Mouse (Mus musculus): ENCODE measurements around the gene Drc7. TPM values are rescaled to one million over a fixed set of nuclear protein-coding genes. Genes with fewer than 3 reads are reported as not detected.
"Not testable (repeated sequence)": the region's sequence is repeated elsewhere in the genome, so short reads cannot be mapped to it uniquely, and the experiment has no call there.

The Drc7 gene
- polyA plus RNA-seq, 2 experiments, result 0.15 to 0.21 TPM

DNA sequence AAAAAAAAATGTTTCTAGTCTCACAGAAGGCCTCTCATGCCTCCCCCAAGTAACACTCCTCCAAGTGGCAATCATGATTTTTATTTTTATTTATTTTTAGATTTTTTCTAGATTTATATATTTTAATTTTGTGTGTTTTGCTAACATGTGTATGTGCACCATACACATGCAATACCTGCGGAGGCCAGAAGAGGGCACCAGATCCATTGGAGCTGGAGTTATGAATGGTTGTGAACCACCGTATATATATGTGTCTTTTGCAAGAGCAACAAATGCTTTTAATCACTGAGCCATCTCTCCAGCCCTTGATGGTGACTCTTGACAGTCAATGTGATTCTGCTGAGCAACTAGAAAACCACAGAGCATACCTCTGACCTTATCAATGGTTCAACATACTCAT, 29.5 kb upstream of the Drc7 start:
- Histone ChIP-seq H3K9ac (replicated peaks) (no peak overlapping the region), H3K27ac (no peak overlapping the region), H3K4me2 (ENCODE audit: low read depth) (no peak overlapping the region), H3K36me3 (replicated peaks; ENCODE audit: control insufficient read depth, insufficient read depth, low read depth) (no peaks in the 10 kb centered on the region), H3K4me1 (replicated peaks; ENCODE audit: control insufficient read depth in 2 of 2, insufficient read depth in 2 of 2, low read length in 1 of 2) (no peaks in the 10 kb centered on the region; a peak in 1 of 4 replicates), H3K27me3 (ENCODE audit: control insufficient read depth, insufficient read depth, low read length) (no peaks in the 10 kb centered on the region), H3K9me3 (ENCODE audit: control insufficient read depth, low read length) (no peaks in the 10 kb centered on the region), H3K4me3 (ENCODE audit: insufficient read depth in 1 of 2, low read depth in 2 of 2, low read length in 2 of 2) (no peak overlapping the region)
- TF ChIP-seq CTCF (IDR thresholded peaks at IDR 0.05; ENCODE audit: low read depth), result peak; percentile 75
- TF ChIP-seq EP300 (IDR thresholded peaks at IDR 0.05; ENCODE audit: low read depth), result no peak
- ATAC-seq (ENCODE audit: insufficient read depth) (no peak), DNase-seq (ENCODE audit: low read depth in 3 of 3, low spot score in 3 of 3) (no peak)
- WGBS (ENCODE audit: insufficient replicate concordance), result 59% methylated on average over 2 of the region's 2 CpGs

DNA sequence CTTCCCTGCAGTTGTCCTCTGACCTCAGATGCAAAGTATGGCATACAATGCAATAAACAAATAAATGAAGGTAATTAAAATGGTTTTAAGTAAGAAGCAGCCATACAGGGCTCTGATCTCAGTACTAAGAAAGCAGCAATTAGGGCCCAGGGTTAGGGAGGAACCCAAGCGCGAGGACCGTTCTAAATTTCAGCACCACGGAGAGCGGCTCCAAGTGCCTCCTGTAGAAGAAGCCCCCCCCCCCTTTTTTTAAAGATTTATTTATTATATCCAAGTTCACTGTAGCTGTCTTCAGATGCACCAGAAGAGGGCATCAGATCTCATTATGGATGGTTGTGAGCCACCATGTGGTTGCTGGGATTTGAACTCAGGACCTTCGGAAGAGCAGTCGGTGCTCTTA, 26.5 kb upstream of the Drc7 start:
- H3K27ac ChIP-seq; H3K4me2 ChIP-seq (ENCODE audit: low read depth); H3K9me3 ChIP-seq (ENCODE audit: control insufficient read depth, low read length); H3K9ac ChIP-seq (replicated peaks); H3K4me1 ChIP-seq (replicated peaks; ENCODE audit: control insufficient read depth in 2 of 2, insufficient read depth in 2 of 2, low read length in 1 of 2); H3K27me3 ChIP-seq (ENCODE audit: control insufficient read depth, insufficient read depth, low read length); H3K4me3 ChIP-seq (ENCODE audit: insufficient read depth in 1 of 2, low read depth in 2 of 2, low read length in 2 of 2); H3K36me3 ChIP-seq (replicated peaks; ENCODE audit: control insufficient read depth, insufficient read depth, low read depth); DNase-seq (ENCODE audit: low read depth in 3 of 3, low spot score in 3 of 3); ATAC-seq (ENCODE audit: insufficient read depth): not testable (repeated sequence)
- WGBS (ENCODE audit: insufficient replicate concordance), result 73% methylated on average over 7 of the region's 7 CpGs

DNA sequence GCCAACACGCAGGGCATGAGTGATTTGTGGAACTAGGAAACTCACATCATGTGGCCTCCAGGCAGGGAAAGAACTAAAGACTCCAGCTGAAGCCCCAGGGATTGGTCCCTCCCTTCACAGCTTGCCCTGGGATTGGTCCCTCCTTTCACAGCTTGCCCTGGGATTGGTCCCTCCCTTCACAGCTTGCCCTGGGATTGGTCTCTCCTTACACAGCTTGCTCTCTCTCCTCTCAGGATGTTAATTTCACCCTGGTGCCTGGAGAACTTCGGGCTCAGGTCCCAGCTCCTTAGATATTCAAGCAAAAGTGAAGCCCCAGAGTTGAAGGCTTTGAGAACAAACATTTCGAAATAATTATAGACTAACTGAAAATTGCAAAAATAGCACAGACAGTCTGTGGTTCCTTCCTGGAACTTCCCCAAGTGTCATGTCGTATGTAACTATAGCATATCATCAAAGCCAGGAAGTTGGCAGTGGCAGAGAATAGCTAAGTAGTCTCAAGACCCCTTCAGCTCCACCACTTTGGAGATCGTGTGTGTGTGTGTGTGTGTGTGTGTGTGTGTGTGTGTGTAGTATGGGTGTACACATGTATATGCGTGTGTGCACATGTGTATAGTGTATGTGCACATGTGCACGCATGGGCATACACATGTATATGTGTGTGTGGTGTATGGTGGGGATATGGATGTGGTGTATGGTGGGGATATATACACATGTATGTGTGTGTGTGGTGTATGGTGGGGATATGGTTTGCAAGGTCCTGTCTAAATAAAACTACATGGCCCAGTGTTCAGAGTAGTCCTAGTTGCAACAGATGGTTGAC, 17.6 kb upstream of the Drc7 start:
- peaks cover 0 to 5% of the 10 kb centered on the region in 2 experiments; a peak in 2 of 4 replicates for H3K4me1 ChIP-seq (replicated peaks; ENCODE audit: control insufficient read depth in 2 of 2, insufficient read depth in 2 of 2, low read length in 1 of 2)
- no peak for DNase-seq (ENCODE audit: low read depth in 3 of 3, low spot score in 3 of 3)
- no peaks in the 10 kb centered on the region for H3K36me3 ChIP-seq (replicated peaks; ENCODE audit: control insufficient read depth, insufficient read depth, low read depth)
- H3K9ac ChIP-seq (replicated peaks), result no peak overlapping the region
- no peak overlapping the region for H3K4me3 ChIP-seq (ENCODE audit: insufficient read depth in 1 of 2, low read depth in 2 of 2, low read length in 2 of 2)
- H3K4me2 ChIP-seq (ENCODE audit: low read depth), result no peak overlapping the region
- H3K27ac ChIP-seq, result no peak overlapping the region
- WGBS (ENCODE audit: insufficient replicate concordance), result 38% methylated on average over 7 of the region's 7 CpGs
- 0 out of 2 replicates have a peak, but pooled peaks have one; percentile 49 for ATAC-seq (ENCODE audit: insufficient read depth)
- H3K9me3 ChIP-seq (ENCODE audit: control insufficient read depth, low read length), result no peaks in the 10 kb centered on the region
- H3K27me3 ChIP-seq (ENCODE audit: control insufficient read depth, insufficient read depth, low read length), result no peaks in the 10 kb centered on the region
- TF ChIP-seq EP300 (IDR thresholded peaks at IDR 0.05; ENCODE audit: low read depth), result no peak
- TF ChIP-seq CTCF (IDR thresholded peaks at IDR 0.05; ENCODE audit: low read depth), result no peak

DNA sequence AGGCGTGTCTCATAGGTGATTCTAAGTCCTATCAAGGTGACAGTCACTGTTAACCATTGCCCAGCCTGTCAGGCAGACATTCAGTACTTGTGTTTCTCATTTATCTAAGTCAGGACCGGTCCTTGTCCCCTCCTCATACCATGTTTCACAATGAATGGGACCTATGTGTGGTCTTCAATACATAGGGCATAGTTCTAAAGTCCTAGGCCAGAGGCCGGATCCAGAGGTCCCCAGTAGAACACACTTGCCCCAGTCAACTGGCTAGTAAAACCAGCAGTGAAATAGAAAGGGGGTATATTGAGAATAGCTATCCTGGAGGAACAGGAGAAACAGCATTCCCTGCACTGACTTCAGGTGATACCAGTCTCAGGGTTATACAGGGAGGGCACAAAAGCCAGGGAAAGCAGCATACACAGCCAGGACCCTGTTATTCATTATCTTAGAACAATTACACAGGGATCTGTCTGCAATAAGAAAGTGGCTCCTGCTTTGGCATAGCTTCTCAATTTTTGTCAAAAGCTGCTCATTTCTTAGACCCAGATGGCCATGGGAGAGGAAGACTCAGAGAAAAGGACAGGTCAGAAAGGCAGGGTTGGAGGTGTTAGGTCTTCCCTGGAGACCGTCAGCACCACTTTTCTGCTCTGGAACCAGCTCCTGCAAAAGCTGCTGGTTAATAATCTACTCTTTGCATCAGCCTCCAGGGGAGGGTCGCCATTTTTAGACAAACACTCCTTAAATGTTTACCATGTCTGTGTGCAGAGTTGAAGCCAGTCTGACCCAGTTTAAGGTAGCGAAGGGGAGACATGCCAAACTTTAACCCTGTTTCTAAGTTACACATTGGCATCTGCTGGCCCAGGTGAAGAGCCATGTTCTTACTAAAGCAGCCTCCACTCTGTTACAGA, 12.8 kb upstream of the Drc7 start:
- Histone ChIP-seq H3K9me3 (ENCODE audit: control insufficient read depth, low read length) (no peaks in the 10 kb centered on the region), H3K27ac (peak overlapping the region; percentile 35; the same call in 1 of the 2 replicates), H3K4me1 (replicated peaks; ENCODE audit: control insufficient read depth in 2 of 2, insufficient read depth in 2 of 2, low read length in 1 of 2) (peaks cover 0 to 7% of the 10 kb centered on the region in 2 experiments; a peak in 2 of 4 replicates), H3K9ac (replicated peaks) (no peak overlapping the region), H3K4me2 (ENCODE audit: low read depth) (no peak overlapping the region), H3K36me3 (replicated peaks; ENCODE audit: control insufficient read depth, insufficient read depth, low read depth) (no peaks in the 10 kb centered on the region), H3K4me3 (ENCODE audit: insufficient read depth in 1 of 2, low read depth in 2 of 2, low read length in 2 of 2) (no peak overlapping the region), H3K27me3 (ENCODE audit: control insufficient read depth, insufficient read depth, low read length) (no peaks in the 10 kb centered on the region)
- ATAC-seq (ENCODE audit: insufficient read depth) (peak; percentile 70), DNase-seq (ENCODE audit: low read depth in 3 of 3, low spot score in 3 of 3) (peak in 1 of 3 experiments; percentile 29)
- TF ChIP-seq CTCF (IDR thresholded peaks at IDR 0.05; ENCODE audit: low read depth) (no peak), EP300 (IDR thresholded peaks at IDR 0.05; ENCODE audit: low read depth) (no peak)
- 49% methylated on average over 6 of the region's 6 CpGs for WGBS (ENCODE audit: insufficient replicate concordance)

DNA sequence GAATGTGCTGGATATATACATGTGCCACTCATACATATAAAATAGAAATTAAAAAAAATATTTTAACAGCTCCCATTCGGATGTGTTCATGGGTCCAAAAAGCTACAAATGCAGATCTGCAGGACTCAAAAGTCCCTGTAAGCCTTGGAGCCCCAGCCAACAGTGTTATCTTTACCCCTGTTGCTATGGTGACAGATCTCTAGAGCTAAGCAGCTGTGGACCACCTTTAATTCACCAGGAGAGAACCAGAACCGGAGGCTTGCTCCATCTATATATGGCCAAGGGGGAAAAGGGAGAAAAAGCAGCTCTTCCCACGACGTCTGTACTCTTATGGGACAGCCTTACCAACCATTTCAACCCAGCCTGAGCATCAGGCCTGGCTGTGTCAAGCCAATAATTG, 10.1 kb upstream of the Drc7 start:
- ATAC-seq (ENCODE audit: insufficient read depth), result no peak
- Histone ChIP-seq H3K9me3 (ENCODE audit: control insufficient read depth, low read length) (no peaks in the 10 kb centered on the region), H3K4me3 (ENCODE audit: insufficient read depth in 1 of 2, low read depth in 2 of 2, low read length in 2 of 2) (no peak overlapping the region), H3K9ac (replicated peaks) (no peak overlapping the region), H3K4me2 (ENCODE audit: low read depth) (no peak overlapping the region), H3K27ac (no peak overlapping the region), H3K4me1 (replicated peaks; ENCODE audit: control insufficient read depth in 2 of 2, insufficient read depth in 2 of 2, low read length in 1 of 2) (peaks cover 0 to 6% of the 10 kb centered on the region in 2 experiments; a peak in 1 of 4 replicates), H3K27me3 (ENCODE audit: control insufficient read depth, insufficient read depth, low read length) (no peaks in the 10 kb centered on the region), H3K36me3 (replicated peaks; ENCODE audit: control insufficient read depth, insufficient read depth, low read depth) (no peaks in the 10 kb centered on the region)
- WGBS (ENCODE audit: insufficient replicate concordance), result 47% methylated on average over 4 of the region's 4 CpGs
- no peak for TF ChIP-seq EP300 (IDR thresholded peaks at IDR 0.05; ENCODE audit: low read depth)
- no peak for TF ChIP-seq CTCF (IDR thresholded peaks at IDR 0.05; ENCODE audit: low read depth)
- DNase-seq (ENCODE audit: low read depth in 3 of 3, low spot score in 3 of 3), result no peak

All from liver, embryonic 14.5 days (tissue).